Mouse (Mus musculus) intestine, embryonic 15.5 days (tissue): ENCODE measurements around the gene Erc2. TPM values are rescaled to one million over a fixed set of nuclear protein-coding genes. Genes with fewer than 3 reads are reported as not detected.

ENCODE experiments used
- ATAC-seq: fragments of 200-750 bp; cut with Nextera tagmentation; 2 replicates; pipeline ENCODE4 v1.8.0; 2017; ENCODE audit warnings: moderate TSS enrichment, moderate library complexity
- H3K27ac ChIP-seq: fragments of 300-500 bp; sonication (generic); 2 replicates; pipeline ENCODE4 v1.5.1; 2015; ENCODE audit warnings: mild to moderate bottlenecking, inconsistent platforms
- H3K27me3 ChIP-seq: fragments of 300-500 bp; sonication (generic); replicated peaks from 2 replicates; pipeline ENCODE4 v1.6.1; 2015; ENCODE audit warnings: inconsistent platforms
- H3K36me3 ChIP-seq: fragments of 300-500 bp; sonication (generic); 2 replicates; pipeline ENCODE4 v1.6.1; 2015; ENCODE audit warnings: inconsistent platforms
- H3K4me1 ChIP-seq: fragments of 300-500 bp; sonication (generic); replicated peaks from 2 replicates; pipeline ENCODE4 v1.6.1; 2015; ENCODE audit warnings: inconsistent platforms
- H3K4me2 ChIP-seq: fragments of 300-500 bp; sonication (generic); replicated peaks from 2 replicates; pipeline ENCODE4 v1.6.1; 2015; ENCODE audit warnings: mild to moderate bottlenecking, inconsistent platforms
- H3K4me3 ChIP-seq: fragments of 300-500 bp; sonication (generic); replicated peaks from 2 replicates; pipeline ENCODE4 v1.5.1; 2015; ENCODE audit warnings: inconsistent platforms
- H3K9ac ChIP-seq: fragments of 300-500 bp; sonication (generic); 2 replicates; pipeline ENCODE4 v1.6.1; 2015; ENCODE audit warnings: inconsistent platforms
- H3K9me3 ChIP-seq: fragments of 300-500 bp; sonication (generic); 2 replicates; pipeline ENCODE4 v1.6.1; 2016; ENCODE audit warnings: inconsistent platforms
- WGBS: fragments of 180-500 bp; shearing (Covaris S2); methylation state at CpG from one replicate; pipeline ENCODE4 v1.1.7; 2015; 5-methylcytosine and 5-hydroxymethylcytosine counted together
- polyA plus RNA-seq: library from polyadenylated mRNA; unstranded; fragments of >200 nt; fragmentation: Nextera tagmentation; extraction: Ambion mirVana; gene quantifications from 2 replicates; pipeline ENCODE4 v1.2.1, GENCODE M21; 2015

Erc2 gene
- polyA plus RNA-seq, 1 experiment from 2014 or later: 6.8 TPM

- no peaks in the 10 kb centered on the region for H3K27me3 ChIP-seq
- H3K9me3 ChIP-seq: no peaks in the 10 kb centered on the region
- H3K36me3 ChIP-seq: no peaks in the 10 kb centered on the region
- H3K4me2 ChIP-seq: no peak overlapping the region
- H3K27ac ChIP-seq: no peak overlapping the region
- WGBS: 57% methylated on average over 3 of the region's 3 CpGs
- H3K4me3 ChIP-seq: no peak overlapping the region
- peak; percentile 81 for ATAC-seq
- H3K9ac ChIP-seq: no peak overlapping the region
- H3K4me1 ChIP-seq: 0 out of 2 replicates have a peak, but pooled peaks cover 7% of the 10 kb centered on the region
Observed at GRCm38 (mm10) chr14:28061649-28062375, 439.6 kb downstream of the Erc2 start.

- no peak overlapping the region for H3K9ac ChIP-seq
- H3K4me1 ChIP-seq: no peaks in the 10 kb centered on the region
- H3K4me3 ChIP-seq: no peak overlapping the region
- no peaks in the 10 kb centered on the region for H3K27me3 ChIP-seq
- ATAC-seq: no peak
- 74% methylated on average over 12 of the region's 12 CpGs for WGBS
- no peaks in the 10 kb centered on the region for H3K36me3 ChIP-seq
- H3K9me3 ChIP-seq: no peaks in the 10 kb centered on the region
- no peak overlapping the region for H3K27ac ChIP-seq
- H3K4me2 ChIP-seq: no peak overlapping the region
Observed at GRCm38 (mm10) chr14:28068021-28068420, 445.8 kb downstream of the Erc2 start.

- Histone ChIP-seq H3K9ac (no peak overlapping the region), H3K27ac (no peak overlapping the region), H3K36me3 (no peaks in the 10 kb centered on the region), H3K27me3 (no peaks in the 10 kb centered on the region), H3K4me3 (no peak overlapping the region), H3K4me2 (no peak overlapping the region), H3K9me3 (no peaks in the 10 kb centered on the region), H3K4me1 (no peaks in the 10 kb centered on the region)
- ATAC-seq: no peak
- 81% methylated on average over 2 of the region's 2 CpGs for WGBS
Observed at GRCm38 (mm10) chr14:28069826-28070225, 447.6 kb downstream of the Erc2 start.

- Histone ChIP-seq H3K9ac (no peak overlapping the region), H3K27ac (no peak overlapping the region), H3K9me3 (no peaks in the 10 kb centered on the region), H3K4me3 (no peak overlapping the region), H3K27me3 (no peaks in the 10 kb centered on the region), H3K4me2 (no peak overlapping the region), H3K4me1 (no peaks in the 10 kb centered on the region), H3K36me3 (no peaks in the 10 kb centered on the region)
- no peak for ATAC-seq
- WGBS: 50% methylated on average over 3 of the region's 3 CpGs
Observed at GRCm38 (mm10) chr14:28072561-28072960, 450.3 kb downstream of the Erc2 start.

GRCm38 (mm10) chr14:28089636-28090443 lies 467.6 kb downstream of the Erc2 start:
- ATAC-seq: no peak; the same call in 1 of the 2 replicates

GRCm38 (mm10) chr14:28091367-28091766 lies 469.1 kb downstream of the Erc2 start:
- Histone ChIP-seq H3K4me2 (no peak overlapping the region), H3K27ac (no peak overlapping the region), H3K9ac (no peak overlapping the region), H3K4me1 (no peaks in the 10 kb centered on the region), H3K4me3 (no peak overlapping the region), H3K27me3 (no peaks in the 10 kb centered on the region), H3K36me3 (no peaks in the 10 kb centered on the region), H3K9me3 (no peaks in the 10 kb centered on the region)
- no peak for ATAC-seq
- WGBS: 97% methylated on average over 1 of the region's 1 CpGs

More at GRCm38 (mm10) chr14:28089636-28090443, 467.6 kb downstream of the Erc2 start:
- Histone ChIP-seq H3K27ac (no peak overlapping the region), H3K36me3 (no peaks in the 10 kb centered on the region), H3K4me1 (no peaks in the 10 kb centered on the region), H3K4me3 (no peak overlapping the region), H3K27me3 (no peaks in the 10 kb centered on the region), H3K9ac (no peak overlapping the region), H3K9me3 (no peaks in the 10 kb centered on the region), H3K4me2 (no peak overlapping the region)
- WGBS: 48% methylated on average over 8 of the region's 8 CpGs

GRCm38 (mm10) chr14:28093214-28093613 lies 471.0 kb downstream of the Erc2 start:
- no peaks in the 10 kb centered on the region for H3K9me3 ChIP-seq
- no peak overlapping the region for H3K4me3 ChIP-seq
- H3K27ac ChIP-seq: no peak overlapping the region
- no peak overlapping the region for H3K9ac ChIP-seq
- no peaks in the 10 kb centered on the region for H3K4me1 ChIP-seq
- no peak for ATAC-seq
- no peak overlapping the region for H3K4me2 ChIP-seq
- no peaks in the 10 kb centered on the region for H3K27me3 ChIP-seq
- 76% methylated on average over 4 of the region's 4 CpGs for WGBS
- no peaks in the 10 kb centered on the region for H3K36me3 ChIP-seq

GRCm38 (mm10) chr14:28093913-28094312 lies 471.7 kb downstream of the Erc2 start:
- Histone ChIP-seq H3K4me3 (no peak overlapping the region), H3K27ac (no peak overlapping the region), H3K4me1 (no peaks in the 10 kb centered on the region), H3K9me3 (no peaks in the 10 kb centered on the region), H3K9ac (no peak overlapping the region), H3K4me2 (no peak overlapping the region), H3K27me3 (no peaks in the 10 kb centered on the region), H3K36me3 (no peaks in the 10 kb centered on the region)
- 89% methylated on average over 1 of the region's 1 CpGs for WGBS
- no peak for ATAC-seq

- no peaks in the 10 kb centered on the region for H3K27me3 ChIP-seq
- peak; percentile 59; the same call in 1 of the 2 replicates for ATAC-seq
- H3K36me3 ChIP-seq: no peaks in the 10 kb centered on the region
- no peaks in the 10 kb centered on the region for H3K4me1 ChIP-seq
- H3K4me2 ChIP-seq: no peak overlapping the region
- H3K9me3 ChIP-seq: no peaks in the 10 kb centered on the region
- no peak overlapping the region for H3K9ac ChIP-seq
- no peak overlapping the region for H3K4me3 ChIP-seq
- no peak overlapping the region for H3K27ac ChIP-seq
- 65% methylated on average over 5 of the region's 5 CpGs for WGBS
Observed at GRCm38 (mm10) chr14:28099084-28099483, 476.9 kb downstream of the Erc2 start.

GRCm38 (mm10) chr14:28113121-28113520 lies 490.9 kb downstream of the Erc2 start:
- no peaks in the 10 kb centered on the region for H3K9me3 ChIP-seq
- no peak overlapping the region for H3K4me3 ChIP-seq
- H3K4me2 ChIP-seq: no peak overlapping the region
- no peak overlapping the region for H3K27ac ChIP-seq
- H3K27me3 ChIP-seq: no peaks in the 10 kb centered on the region
- no peak overlapping the region for H3K9ac ChIP-seq
- 80% methylated on average over 2 of the region's 2 CpGs for WGBS
- H3K4me1 ChIP-seq: no peaks in the 10 kb centered on the region
- H3K36me3 ChIP-seq: no peaks in the 10 kb centered on the region
- ATAC-seq: no peak

GRCm38 (mm10) chr14:28120851-28121250 lies 498.6 kb downstream of the Erc2 start:
- H3K36me3 ChIP-seq: no peaks in the 10 kb centered on the region
- WGBS: 34% methylated on average over 5 of the region's 5 CpGs
- ATAC-seq: no peak

GRCm38 (mm10) chr14:28126842-28127241 lies 504.6 kb downstream of the Erc2 start:
- 51% methylated on average over 8 of the region's 8 CpGs for WGBS
- Histone ChIP-seq H3K4me2 (no peak overlapping the region), H3K27me3 (no peaks in the 10 kb centered on the region; the same call in 1 of the 2 replicates), H3K4me1 (no peaks in the 10 kb centered on the region), H3K9ac (no peak overlapping the region), H3K27ac (no peak overlapping the region), H3K36me3 (no peaks in the 10 kb centered on the region), H3K4me3 (no peak overlapping the region), H3K9me3 (no peaks in the 10 kb centered on the region)
- no peak for ATAC-seq

More at GRCm38 (mm10) chr14:28120851-28121250, 498.6 kb downstream of the Erc2 start:
- Histone ChIP-seq H3K4me2 (no peak overlapping the region), H3K27ac (no peak overlapping the region), H3K4me3 (no peak overlapping the region), H3K4me1 (no peaks in the 10 kb centered on the region), H3K9ac (no peak overlapping the region), H3K27me3 (no peaks in the 10 kb centered on the region; the same call in 1 of the 2 replicates), H3K9me3 (no peaks in the 10 kb centered on the region)
